Mouse (Mus musculus): ENCODE data around the gene Ccnq.

DNA sequence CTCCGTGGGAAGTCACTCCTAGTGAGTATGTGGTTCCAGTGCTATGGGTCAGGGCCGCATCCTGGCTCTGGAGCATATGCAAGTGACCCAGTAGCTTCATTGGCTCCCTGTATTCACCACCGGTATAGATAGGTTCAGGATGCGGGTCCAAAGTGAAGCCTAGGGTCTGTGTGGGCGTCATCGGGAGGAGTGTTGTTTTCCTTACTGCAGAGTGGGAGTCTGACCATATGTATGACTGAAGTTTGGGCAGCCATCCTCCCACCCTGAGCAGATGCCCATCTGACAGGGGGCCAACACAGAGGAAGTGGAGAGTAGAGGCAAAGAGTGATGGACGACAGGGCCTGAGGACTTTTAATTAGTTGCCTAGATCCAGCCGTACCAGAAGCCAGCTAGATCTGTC lies 12.8 kb upstream of the Ccnq start:
- TF ChIP-seq CTCF (IDR thresholded peaks at IDR 0.05; ENCODE audit: low read depth) (no peak), EP300 (IDR thresholded peaks at IDR 0.05; ENCODE audit: low read depth) (no peak)

Measured in liver, postnatal 0 days (tissue).